Mouse (Mus musculus) heart, adult 2 months (tissue): ENCODE results near the gene Lce1e. TPM values are rescaled to one million over a fixed set of nuclear protein-coding genes. Genes with fewer than 3 reads are reported as not detected.
A peak's percentile ranks its signal among the peaks of the same experiment; 100 is the strongest.
"Not testable (repeated sequence)": the region's sequence is repeated elsewhere in the genome, so short reads cannot be mapped to it uniquely, and the experiment has no call there.

Source experiments
- DNase-seq, 2 experiments: peaks; one replicate each; pipeline ENCODE4 v3.0.0; 2021
- H3K27ac ChIP-seq: fragments of 200-600 bp; 2 replicates; pipeline ENCODE4 v1.8.1; 2022
- H3K27me3 ChIP-seq: fragments of 200-500 bp; 2 replicates; pipeline ENCODE4 v1.6.1; 2012; ENCODE audit warnings: mild to moderate bottlenecking, low read length, inconsistent platforms, mixed read lengths; ENCODE audit not compliant: control insufficient read depth, insufficient read depth
- H3K36me3 ChIP-seq: fragments of 200-500 bp; 2 replicates; pipeline ENCODE4 v1.6.1; 2012; ENCODE audit warnings: low read length, inconsistent platforms; ENCODE audit not compliant: control insufficient read depth, insufficient read depth
- H3K4me1 ChIP-seq: fragments of 200-500 bp; 2 replicates; pipeline ENCODE4 v1.6.1; 2011; ENCODE audit warnings: low read length; ENCODE audit not compliant: control insufficient read depth, insufficient read depth
- H3K4me3 ChIP-seq: fragments of 200-600 bp; 2 replicates; pipeline ENCODE4 v1.8.1; 2022
- H3K79me2 ChIP-seq: fragments of 200-500 bp; replicated peaks from 2 replicates; pipeline ENCODE4 v1.6.1; 2012; ENCODE audit warnings: mild to moderate bottlenecking, inconsistent platforms, low read length, moderate library complexity, mixed read lengths; ENCODE audit not compliant: control insufficient read depth, insufficient read depth
- H3K9ac ChIP-seq: fragments of 200-500 bp; 2 replicates; pipeline ENCODE4 v1.6.1; 2012; ENCODE audit warnings: low read depth, mild to moderate bottlenecking, control low read depth, inconsistent platforms, low read length, mixed read lengths
- CTCF ChIP-seq: fragments of 200-600 bp; IDR thresholded peaks from 2 replicates; pipeline ENCODE4 v1.8.1; 2022; ENCODE audit warnings: antibody characterized with exemption, mild to moderate bottlenecking, moderate library complexity
- EP300 ChIP-seq: fragments of 200-500 bp; IDR thresholded peaks from 2 replicates; pipeline ENCODE4 v1.6.1; 2011; ENCODE audit warnings: low read depth, low read length, control low read depth; ENCODE audit not compliant: insufficient read depth
- POLR2A ChIP-seq: fragments of 200-500 bp; IDR thresholded peaks from 2 replicates; pipeline ENCODE4 v1.6.1; 2011; ENCODE audit warnings: mild to moderate bottlenecking, low read depth, low read length, control low read depth; ENCODE audit not compliant: insufficient read depth
- WGBS: fragments of 180-500 bp; shearing (Covaris S2); methylation state at CpG from one replicate; pipeline ENCODE4 v1.1.7; 2018; 5-methylcytosine and 5-hydroxymethylcytosine counted together
- intact Hi-C: fragments of 180-260 bp; cut with DNase I; formaldehyde crosslinking; loops from one replicate; pipeline ENCODE4 v1.15.1; 2025
- polyA plus RNA-seq: library from polyadenylated mRNA; depleted of rRNA; stranded (reverse); fragments of >200 nt; gene quantifications from 2 replicates; pipeline ENCODE4 v1.2.3, GENCODE M21; 2012
- total RNA-seq, 2 experiments: library from RNA; stranded (reverse); gene quantifications; 2 replicates each; pipeline ENCODE4 v1.2.3; 2021

The Lce1e gene
- total and polyA plus RNA-seq, 3 experiments: not detected

DNA sequence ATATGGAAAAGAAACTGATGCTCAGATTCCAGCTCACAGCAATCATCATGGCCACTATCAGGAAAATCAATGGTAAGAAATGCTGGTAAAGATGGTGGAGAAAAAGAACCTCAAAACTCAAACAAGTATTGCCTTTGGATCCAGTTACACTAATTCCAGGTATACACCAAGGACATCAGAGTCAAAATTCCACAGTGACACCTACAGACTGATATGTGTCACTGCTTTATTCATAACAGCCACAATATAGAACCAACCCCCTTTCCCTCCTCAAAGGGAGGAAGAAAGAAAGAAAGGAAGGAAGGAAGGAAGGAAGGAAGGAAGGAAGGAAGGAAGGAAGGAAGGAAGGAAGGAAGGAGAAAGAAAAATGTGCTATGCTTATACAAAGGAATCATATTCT is 6.2 kb upstream of the Lce1e start:
- DNase-seq: no peak
- no peak overlapping the region for H3K9ac ChIP-seq
- H3K4me3 ChIP-seq: no peak overlapping the region
- H3K27me3 ChIP-seq: no peaks in the 10 kb centered on the region
- no peaks in the 10 kb centered on the region for H3K36me3 ChIP-seq
- no peaks in the 10 kb centered on the region for H3K79me2 ChIP-seq
- no peaks in the 10 kb centered on the region for H3K4me1 ChIP-seq
- TF ChIP-seq EP300 (no peak), POLR2A (no peak), CTCF (no peak)
- intact Hi-C loops: no loop called here
- no peak overlapping the region for H3K27ac ChIP-seq

DNA sequence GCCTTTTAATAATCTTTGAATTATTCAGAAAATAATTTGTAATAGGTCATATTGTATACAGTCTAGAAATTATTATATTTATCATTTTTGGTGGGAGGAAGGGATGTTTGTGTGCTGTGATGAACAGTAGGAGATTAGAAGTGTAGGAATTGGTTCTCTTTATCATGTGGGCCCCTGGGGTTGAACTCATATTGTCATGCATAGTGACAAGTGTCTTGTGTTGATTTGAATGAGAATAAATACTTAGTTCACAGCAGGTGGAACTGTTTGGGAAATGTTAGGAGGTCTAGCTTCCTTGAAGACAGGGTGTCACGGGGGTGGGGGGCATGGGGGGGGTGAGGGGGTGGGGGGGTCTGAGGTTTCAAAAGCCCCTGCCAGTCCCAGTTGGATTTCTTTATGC is 14.3 kb downstream of the Lce1e start:
- no peak overlapping the region for H3K9ac ChIP-seq
- no peaks in the 10 kb centered on the region for H3K79me2 ChIP-seq
- no peak overlapping the region for H3K27ac ChIP-seq
- TF ChIP-seq EP300 (no peak), POLR2A (no peak), CTCF (no peak)
- intact Hi-C loops: no loop called here
- 11% methylated on average over 1 of the region's 1 CpGs for WGBS
- no peaks in the 10 kb centered on the region for H3K4me1 ChIP-seq
- no peaks in the 10 kb centered on the region for H3K36me3 ChIP-seq
- H3K4me3 ChIP-seq: no peak overlapping the region
- no peak for DNase-seq
- no peaks in the 10 kb centered on the region for H3K27me3 ChIP-seq

DNA sequence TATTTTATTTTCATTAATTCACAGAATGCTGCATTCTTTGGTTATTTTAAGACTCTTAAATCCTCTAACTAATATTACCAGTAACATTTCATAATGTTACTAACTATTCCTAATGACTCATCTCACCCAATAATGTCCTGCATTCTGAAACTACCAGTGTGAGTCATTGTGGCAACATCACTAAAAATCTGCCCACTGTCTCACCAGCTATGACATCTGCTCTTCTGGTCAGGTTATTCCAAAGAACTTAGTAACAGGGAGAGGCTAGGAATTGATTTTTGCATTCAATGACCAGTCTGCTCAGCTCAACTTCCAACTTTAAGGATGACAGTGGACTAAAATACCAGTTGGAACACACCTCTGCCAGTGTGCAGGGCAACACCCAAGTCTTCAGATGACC is 17.2 kb downstream of the Lce1e start:
- H3K27ac ChIP-seq: no peak overlapping the region
- H3K4me3 ChIP-seq: no peak overlapping the region
- DNase-seq: no peak
- no peaks in the 10 kb centered on the region for H3K36me3 ChIP-seq
- H3K4me1 ChIP-seq: no peaks in the 10 kb centered on the region
- no peaks in the 10 kb centered on the region for H3K27me3 ChIP-seq
- no peak overlapping the region for H3K9ac ChIP-seq
- intact Hi-C loops: no loop called here
- no peak for TF ChIP-seq EP300
- TF ChIP-seq POLR2A: no peak
- no peak for TF ChIP-seq CTCF
- no peaks in the 10 kb centered on the region for H3K79me2 ChIP-seq

DNA sequence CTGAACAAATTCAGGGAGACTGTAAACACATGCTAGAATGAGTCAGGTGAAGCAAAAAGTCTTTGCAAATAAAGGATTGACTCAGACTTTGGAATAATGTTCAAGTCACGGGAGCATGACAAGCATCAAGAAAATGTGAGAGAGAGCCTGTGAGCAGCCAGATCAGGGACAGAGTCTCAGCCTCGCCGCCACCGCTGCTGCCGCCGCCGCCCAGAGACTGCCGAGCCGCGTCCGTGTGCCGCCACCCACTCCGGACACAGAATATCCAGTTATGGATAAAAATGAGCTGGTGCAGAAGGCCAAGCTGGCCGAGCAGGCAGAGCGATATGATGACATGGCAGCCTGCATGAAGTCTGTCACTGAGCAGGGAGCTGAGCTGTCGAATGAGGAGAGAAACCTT is 19.7 kb downstream of the Lce1e start:
- H3K36me3 ChIP-seq, H3K9ac ChIP-seq, H3K27ac ChIP-seq, H3K79me2 ChIP-seq, H3K4me1 ChIP-seq, H3K4me3 ChIP-seq, intact Hi-C loops, H3K27me3 ChIP-seq: not testable (repeated sequence)
- WGBS: 65% methylated on average over 16 of the region's 16 CpGs
- DNase-seq: peak in 1 of 2 experiments; percentile 27

DNA sequence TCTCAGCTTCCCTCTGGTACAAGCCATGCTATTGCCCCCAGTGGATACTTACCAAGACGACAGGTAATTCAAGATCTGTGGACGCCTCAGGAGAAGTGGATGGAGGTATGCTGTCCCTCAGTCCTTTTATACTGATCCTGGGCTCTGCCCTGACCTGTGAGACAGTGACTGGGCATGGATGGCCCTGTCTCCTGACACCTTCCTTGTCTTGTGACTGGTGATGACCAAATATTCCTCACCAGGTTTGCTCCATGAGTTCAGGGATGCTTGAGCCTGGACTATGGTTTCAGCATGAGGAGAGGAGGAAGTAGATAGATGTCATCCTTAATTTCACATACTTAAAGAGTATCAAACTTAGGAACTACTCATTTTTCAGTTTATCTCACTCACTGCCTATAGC is 21.8 kb downstream of the Lce1e start, which contains the start of gene Lce1d:
Gene Lce1d (minus strand): TSS at position 101 of the 400 bp plus-strand sequence.
- no peak for TF ChIP-seq EP300
- no peak for TF ChIP-seq CTCF
- TF ChIP-seq POLR2A: no peak
- no peak within 1 kb of the TSS for H3K4me3 ChIP-seq
- no peaks in the 10 kb centered on the region for H3K27me3 ChIP-seq
- H3K4me1 ChIP-seq: no peaks in the 10 kb centered on the region
- no peaks in the 10 kb centered on the region for H3K36me3 ChIP-seq
- H3K27ac ChIP-seq: no peak within 1 kb of the TSS
- no peaks in the 10 kb centered on the region for H3K79me2 ChIP-seq
- intact Hi-C loops: no loop called here
- H3K9ac ChIP-seq: no peak within 1 kb of the TSS
- DNase-seq: no peak
- 43% methylated on average over 2 of the region's 2 CpGs for WGBS

DNA sequence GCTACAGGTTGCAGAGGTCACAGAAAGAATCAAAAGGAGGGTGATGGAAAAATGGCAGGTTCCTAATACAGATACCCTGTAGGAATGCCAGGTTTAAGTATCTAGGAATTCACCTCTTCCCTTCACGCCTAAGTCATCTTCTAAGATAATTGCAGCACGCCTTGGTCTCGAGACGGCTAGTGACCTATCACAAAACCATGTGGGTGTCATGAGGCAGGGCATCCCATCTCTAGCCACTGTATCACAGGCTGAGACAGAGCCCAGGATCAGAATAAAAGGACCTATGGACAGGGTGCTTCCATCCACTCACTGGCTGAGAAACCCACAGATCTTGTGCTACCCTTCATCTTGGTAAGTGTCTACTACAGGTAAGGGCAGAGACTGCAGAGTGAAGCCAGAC is 29.9 kb downstream of the Lce1e start, which contains the start of gene Lce1c:
Gene Lce1c (plus strand): TSS at position 301 of the 400 bp plus-strand sequence.
- no peak for DNase-seq
- Histone ChIP-seq H3K36me3 (no peaks in the 10 kb centered on the region), H3K79me2 (no peaks in the 10 kb centered on the region), H3K27ac (no peak within 1 kb of the TSS), H3K4me1 (no peaks in the 10 kb centered on the region), H3K27me3 (no peaks in the 10 kb centered on the region), H3K9ac (no peak within 1 kb of the TSS), H3K4me3 (no peak within 1 kb of the TSS)
- intact Hi-C loops: no loop called here
- TF ChIP-seq POLR2A (no peak), EP300 (no peak), CTCF (no peak)
- WGBS: 74% methylated on average over 4 of the region's 4 CpGs
